Mouse (Mus musculus) cerebellum, adult 11 months (tissue): ENCODE results near the gene Ints4.
"Not testable (repeated sequence)": the region's sequence is repeated elsewhere in the genome, so short reads cannot be mapped to it uniquely, and the experiment has no call there.

Source experiments
- DNase-seq: peaks from one replicate; pipeline ENCODE4 v3.0.0; 2022

Ints4 gene

DNA sequence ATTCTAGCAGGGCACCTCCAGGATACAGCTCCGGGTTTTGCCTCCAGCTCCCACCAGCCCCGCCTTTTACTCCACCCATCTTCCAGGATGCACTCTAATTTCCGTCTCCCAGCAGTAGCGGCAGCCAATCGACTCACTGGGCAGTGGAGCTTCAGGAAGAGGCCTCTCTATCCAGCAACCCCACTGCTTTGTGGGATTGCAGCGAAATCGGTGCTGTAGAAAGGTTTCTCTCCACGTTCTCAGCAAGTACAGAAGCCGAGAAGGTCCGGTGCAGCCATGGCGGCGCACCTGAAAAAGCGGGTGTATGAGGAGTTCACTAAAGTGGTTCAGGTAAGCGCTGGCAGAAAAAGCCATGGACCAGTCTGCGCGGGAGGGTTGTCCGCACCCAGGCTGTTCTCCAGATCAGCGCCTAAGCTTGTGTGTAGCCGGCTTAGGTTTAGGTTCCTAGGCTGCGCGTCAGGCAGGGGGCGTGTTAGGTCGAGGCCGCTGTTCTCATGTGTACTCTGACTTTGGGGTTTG, at the start of gene Ints4:
TSS of gene Ints4 (plus strand) at position 136 of the 519 bp plus-strand sequence.
- peak; percentile 90 for DNase-seq

DNA sequence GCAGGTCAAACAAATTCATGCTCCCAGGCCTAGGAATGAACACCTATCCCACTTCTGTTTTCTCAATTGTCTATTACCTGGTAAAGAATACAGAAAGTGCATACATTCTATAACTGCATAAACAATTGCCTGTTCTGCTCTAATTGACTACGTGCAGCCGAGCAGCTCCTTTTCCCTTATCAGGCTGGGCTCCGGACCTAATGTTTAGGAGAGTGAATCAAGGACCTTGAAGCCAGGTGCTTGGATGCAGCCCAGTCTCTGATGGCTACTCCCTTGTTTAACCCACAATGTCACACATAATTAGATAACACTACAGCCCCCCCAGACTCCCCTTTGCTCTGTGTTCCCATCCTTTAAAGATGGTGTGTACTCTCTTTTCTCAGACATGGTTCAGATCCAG, 47.2 kb upstream of the Ints4 start:
- DNase-seq, result not testable (repeated sequence)

DNA sequence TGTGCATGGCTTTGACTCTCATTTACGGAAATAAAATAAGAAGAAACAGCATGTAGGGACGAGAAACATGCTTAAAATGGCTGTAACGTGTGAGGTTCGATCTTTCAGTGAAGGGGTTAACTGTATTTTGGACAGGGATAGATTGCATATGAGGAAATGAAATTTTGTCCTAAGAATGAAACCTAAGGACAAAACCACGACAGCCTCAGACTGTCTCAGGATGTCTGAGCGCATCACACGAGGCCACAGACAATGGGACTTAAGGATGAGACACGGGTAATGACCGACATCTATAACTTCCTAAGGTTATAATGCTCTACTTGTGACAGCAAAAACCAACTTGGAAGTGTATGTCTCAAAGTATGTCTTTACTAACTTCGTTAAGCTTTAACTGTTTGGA, 46.2 kb upstream of the Ints4 start:
- DNase-seq, result no peak

DNA sequence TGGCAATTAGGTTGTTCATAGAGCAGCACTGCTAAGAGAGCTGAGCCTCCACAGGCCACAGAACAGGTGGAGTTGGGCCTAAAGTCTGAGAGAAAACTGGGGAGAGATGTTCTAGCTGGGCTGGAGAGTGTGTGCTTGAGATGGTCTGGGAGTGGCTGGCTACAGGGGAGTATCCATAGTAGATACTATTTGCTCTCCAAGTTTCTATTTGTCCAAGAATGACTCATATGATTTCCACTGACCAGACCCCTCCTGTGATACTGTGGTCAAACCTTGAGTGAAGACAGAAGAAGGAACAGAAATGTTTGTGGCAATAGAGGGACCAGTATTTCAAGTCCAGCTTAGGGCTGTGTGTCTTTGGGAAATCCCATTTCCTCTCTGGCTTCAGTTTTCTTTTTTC, 41.8 kb upstream of the Ints4 start:
- DNase-seq, result no peak

DNA sequence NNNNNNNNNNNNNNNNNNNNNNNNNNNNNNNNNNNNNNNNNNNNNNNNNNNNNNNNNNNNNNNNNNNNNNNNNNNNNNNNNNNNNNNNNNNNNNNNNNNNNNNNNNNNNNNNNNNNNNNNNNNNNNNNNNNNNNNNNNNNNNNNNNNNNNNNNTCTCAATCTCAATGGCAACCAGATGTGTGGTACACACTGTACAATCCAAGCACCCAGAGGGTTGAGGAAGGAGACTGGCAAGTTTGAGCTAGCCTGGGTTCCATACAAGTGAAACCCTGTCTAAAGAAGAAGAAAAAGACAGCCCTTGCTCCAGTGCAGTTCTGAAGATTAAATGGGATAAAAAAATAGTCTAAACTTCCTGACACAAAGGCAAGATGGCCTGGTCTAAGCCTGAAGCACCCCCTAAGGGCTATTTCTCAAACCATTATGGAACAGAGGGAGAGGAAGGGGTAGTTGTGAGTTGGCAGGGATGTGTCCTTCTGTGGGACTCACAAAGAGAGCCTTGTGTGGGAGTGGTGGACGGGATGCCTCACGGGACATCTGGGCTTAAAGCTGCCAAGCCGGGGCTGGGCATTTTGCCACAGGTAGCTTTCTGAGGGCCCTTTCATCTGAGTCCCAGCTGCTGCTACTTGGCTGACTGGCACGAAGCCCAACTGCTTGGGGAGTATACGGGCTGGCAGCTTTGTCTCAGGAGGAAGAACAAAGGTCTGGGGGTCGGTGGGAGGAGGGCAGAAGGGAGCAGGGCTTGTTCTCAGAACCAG, 34.4 kb upstream of the Ints4 start:
- peak; percentile 75 for DNase-seq

DNA sequence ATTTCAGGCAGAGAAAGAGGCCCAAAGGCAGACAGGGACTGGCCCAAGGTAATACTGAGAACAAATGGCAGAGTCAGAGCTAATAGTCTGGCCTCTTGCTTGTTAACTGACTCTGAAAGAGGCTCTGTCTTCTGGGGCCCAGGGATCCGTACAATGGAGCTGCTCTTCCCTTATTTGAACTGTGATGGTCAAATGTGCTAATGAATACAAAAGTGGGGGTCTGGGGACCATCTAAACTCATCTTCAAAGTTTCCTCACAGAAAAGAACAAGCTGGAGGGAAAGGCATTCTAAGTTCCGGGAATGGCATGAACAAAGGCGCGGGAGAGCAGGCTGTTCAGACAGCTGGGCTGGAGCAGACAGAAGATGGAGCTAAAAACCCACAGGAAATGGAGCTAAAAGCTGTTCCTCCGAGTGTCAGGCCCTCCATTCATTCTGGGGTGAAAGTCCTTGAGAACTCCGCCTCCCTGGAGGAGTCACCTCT, 33.7 kb upstream of the Ints4 start:
- DNase-seq, result no peak

DNA sequence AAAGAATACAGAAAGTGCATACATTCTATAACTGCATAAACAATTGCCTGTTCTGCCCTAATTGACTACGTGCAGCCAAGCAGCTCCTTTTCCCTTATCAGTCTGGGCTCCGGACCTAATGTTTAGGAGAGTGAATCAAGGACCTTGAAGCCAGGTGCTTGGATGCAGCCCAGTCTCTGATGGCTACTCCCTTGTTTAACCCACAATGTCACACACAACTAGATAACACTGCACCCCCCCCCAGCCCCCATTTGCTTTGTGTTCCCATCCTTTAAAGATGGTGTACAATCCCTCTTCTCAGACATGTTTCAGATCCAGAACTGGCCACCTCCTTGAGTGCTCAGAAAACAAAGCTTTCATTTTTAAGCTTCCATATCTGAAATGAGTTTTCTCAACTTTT, 29.7 kb upstream of the Ints4 start, which contains the start of gene Kctd14:
TSS of gene Kctd14 (plus strand) at position 301 of the 400 bp plus-strand sequence.
- DNase-seq, result not testable (repeated sequence)

DNA sequence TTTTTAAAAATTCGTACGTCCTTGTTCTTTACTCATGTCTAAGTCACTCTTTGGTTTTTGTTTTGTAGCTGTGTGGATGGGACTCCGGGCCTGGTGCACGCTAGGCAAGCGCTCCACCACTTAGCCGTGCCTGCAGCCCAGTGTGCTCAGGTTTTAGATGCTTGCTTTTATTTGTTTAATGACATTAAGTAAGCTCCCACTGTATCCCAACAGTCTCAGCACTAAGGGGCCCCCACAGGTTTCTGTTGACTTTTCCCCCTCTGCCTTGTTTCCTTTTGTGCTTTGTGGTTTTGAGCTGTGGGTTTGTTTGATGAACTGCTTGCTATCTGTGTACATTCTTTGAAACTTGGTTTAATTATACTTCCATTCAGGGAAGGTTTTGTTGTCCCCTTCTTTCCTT, 28.6 kb upstream of the Ints4 start:
- no peak for DNase-seq

DNA sequence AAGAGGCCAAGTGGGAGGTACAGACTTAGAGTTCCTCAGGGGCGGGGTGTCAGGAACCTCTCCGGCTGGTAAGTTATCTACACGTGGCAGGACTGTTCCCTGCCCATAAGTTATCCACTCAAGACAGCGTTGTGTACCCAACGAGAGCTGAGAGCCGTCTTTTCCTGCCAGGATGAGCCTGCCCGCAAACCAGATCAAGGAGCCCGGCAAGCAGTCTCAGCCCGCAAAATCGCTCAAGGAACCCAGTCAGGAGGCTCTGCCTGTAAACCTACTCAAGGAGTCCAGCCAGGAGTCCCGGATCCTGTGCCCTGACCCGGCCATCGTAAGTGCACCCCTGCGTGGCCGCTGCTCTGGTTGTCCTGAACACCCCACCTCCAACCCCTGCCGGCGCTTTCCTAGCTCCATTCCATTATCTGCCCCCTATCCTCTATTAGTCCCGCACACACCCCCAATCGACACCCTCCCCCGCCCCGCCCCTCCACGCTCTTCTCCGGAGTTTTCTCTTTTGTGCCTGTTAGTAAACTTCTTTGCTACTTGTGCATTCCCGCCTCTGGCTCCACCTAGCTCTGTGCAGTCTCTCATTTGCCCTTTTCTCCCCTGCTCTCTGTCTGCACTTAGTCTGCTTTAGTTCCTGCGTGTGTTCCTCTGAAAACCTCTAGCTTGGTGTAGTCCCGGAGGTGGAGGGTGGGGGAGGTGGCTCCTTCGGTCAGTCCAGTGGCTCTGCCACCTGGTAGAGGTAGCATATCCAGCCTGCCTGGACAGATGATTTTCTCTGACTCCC, 27.4 kb upstream of the Ints4 start:
- DNase-seq, result no peak

DNA sequence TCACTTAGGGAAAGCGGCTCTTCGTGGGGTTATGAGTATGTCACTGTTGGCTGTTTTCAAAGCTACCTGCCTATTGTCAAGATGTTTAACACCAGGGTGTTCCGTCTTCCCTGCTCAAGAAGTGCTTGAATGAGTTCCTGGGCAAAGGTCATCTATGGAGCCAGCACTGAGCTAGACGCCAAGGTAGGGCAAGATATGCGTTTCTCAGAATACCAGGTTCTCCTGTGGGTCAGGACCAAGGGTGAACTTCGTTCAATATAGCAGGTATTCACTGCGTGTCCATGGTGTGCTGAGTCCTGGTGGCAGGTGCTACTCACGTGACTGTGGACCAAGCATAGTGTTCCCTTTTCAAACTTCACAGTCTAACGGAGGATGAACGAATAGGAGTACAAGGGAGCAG, 26.0 kb upstream of the Ints4 start:
- DNase-seq, result no peak

DNA sequence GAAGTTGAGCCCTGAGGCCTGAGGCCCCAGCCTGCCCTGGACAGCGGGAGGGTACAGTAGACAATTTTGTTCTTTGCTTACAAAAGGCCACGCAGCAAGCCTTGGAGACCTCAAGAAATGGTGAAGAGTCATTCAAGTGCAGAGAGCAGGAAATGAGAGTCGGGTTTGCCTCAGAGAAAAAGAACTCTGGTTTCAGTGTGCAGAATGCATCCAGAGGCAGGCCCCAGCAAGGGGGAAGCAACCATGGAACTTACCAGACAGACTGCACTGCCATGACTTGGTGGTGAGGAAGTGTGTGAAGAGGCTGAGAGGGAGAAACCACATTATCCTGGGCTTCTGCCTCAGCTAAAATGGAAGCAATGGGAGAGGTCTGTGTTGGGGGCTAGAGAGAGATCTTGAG, 25.2 kb upstream of the Ints4 start:
- no peak for DNase-seq

DNA sequence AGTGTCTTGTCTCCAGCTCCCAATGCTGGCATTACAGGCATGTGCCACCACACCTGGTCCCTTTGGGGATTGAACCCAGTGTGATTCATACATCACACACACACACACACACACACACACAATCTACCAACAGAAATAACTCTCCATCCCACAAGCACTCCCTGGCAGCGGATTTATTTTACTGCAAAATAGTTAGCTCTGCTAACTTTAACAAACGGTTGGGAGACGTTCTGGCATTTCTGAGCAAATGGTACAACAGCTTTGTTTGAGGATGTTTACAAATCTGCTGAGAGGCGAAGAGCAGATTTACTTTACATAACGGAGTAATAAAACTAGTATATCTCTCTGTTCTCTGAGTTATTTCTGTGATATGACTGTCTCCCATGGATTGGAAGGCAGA, 7.8 kb upstream of the Ints4 start:
- DNase-seq, result no peak

DNA sequence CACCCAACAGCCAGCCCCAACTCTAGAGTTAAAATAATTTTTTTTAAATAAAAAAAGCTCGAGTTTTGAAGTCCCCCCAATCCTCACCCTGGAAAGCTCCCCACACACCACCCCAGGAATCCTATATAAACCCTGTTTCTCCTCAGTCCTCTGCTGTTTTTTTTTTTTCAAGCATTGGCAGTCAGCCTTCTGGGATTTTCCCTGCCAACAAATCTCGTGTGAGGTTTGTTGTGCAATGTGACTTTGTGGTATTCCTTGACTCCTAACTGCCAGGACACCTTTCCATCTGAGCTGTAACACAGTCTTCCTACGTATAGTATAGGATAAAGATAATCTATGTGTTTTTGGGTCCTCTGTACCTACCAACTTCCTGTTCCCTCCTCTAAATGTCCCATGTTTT, 1.4 kb upstream of the Ints4 start:
- no peak for DNase-seq

DNA sequence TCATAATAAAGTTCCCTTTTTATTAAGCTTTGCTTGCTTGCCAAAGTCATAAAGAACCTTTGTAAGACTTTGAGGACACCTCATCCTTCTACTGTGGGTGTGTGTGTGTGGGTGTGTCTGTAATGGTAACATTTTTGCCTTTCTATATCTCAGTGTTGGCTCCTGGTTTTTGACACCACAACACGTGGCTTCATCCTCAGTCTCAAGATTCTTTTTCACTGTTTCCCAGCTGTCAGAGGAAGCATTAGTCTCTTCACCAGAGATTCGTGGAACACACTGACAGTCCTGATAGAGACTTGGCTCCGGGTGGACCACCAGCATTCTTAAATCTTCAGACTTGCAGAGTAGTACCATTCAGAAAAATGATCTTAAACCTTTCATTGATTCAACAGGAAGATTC, 466 bp upstream of the Ints4 start:
- DNase-seq, result peak; percentile 13

DNA sequence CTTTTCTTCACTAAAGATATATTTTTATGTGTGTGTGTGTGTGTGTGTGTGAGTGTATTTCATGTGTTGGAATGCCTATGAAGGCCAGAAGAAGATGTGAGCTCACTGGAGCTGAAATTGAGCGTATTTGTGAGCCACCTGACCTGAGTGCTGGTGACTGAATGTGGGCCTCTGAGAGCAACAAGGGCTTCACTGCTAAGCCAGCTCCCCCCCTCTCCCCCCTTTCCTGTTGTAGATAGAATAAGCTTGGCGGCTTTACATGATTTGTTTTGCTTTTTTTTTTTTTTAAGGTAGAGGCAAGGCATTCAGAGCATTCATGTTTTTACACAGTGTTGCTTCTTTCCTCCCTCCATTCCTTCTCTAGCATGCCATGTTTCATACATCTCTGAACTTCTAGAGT, 2.6 kb downstream of the Ints4 start:
- DNase-seq, result no peak

DNA sequence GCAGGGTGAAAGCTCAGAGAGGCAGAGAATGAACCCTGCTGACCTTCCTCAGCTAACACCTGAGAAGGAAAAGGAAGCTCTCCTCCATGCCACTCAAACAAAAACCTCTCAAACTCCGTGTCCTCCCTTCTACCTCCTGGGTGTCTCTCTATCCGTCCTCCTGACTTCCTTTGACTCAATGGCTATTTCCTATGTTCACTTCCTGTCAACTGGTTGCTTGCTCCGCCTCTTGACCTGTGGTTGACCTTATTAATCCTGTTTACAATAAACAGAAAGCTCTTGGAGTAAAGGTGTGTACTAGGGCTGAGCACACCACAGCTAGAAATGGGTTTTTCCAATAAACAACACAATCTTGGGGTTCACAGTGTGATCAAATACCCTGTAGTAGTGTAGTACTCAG, 10.4 kb downstream of the Ints4 start:
- no peak for DNase-seq

DNA sequence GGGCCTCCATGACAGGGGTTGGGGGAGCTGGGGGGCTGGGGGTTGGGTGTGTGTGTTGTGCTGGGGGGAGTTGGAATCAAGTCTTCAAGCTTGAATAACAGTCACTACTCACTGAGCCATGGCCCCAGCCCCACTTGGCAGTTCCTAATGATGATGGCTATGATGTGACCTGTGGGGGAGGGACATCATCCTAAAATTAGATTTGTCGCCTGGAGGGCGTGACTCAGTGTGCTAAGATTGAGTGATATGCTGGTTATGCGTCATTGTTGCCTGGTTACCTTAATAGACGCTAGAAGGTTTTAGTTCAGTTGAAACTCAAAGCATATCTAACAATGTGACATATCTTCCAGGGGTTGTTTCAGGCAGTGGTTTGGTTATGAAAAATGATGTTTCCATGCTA, 11.7 kb downstream of the Ints4 start:
- no peak for DNase-seq

DNA sequence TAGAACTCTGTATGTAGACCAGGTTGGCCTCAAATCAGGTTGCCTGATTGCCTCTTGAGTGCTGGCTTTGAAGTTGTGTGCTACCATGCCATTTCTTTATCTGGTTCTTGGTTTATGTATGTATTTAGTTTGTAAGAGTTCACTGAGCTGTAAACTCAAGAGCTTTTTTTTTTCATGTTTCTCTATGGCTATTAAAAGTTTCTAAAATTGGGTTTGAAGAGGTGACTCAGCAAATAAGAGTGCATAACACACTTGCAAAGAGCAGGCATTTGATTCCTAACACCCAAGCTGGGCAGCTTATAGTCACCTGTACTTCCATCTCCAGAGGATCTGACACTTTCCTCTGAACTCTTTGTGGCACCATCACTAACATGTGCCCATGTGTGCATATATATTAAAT, 14.3 kb downstream of the Ints4 start:
- no peak for DNase-seq

DNA sequence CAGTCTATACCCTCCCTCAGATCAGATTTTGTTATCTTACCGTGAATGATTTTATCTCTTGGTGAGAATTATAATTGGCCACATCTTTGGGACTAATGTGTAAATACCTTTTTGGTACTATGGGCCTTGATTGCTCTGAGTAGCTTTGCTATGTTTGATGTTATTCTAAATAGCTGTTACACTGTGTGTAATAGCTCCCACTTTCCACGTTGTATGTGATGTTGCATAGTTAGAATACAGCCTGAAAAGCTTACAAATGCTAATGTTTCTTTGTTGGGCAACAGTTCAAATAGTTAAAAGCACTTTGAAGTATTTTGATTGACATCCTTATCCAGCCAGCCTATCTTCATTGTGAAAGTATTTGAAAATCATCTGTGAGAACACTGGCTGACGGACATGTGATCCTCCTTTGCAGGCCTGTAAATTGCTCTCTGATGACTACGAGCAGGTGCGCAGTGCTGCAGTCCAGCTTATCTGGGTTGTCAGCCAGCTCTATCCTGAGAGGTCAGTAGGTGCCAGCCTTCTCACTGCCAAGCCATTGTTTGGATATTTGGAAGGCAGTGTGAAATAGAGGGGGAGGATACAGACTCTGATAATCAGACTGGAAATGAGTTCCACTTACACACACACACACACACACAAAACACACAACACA, 19.9 kb downstream of the Ints4 start:
- DNase-seq, result peak; percentile 65

DNA sequence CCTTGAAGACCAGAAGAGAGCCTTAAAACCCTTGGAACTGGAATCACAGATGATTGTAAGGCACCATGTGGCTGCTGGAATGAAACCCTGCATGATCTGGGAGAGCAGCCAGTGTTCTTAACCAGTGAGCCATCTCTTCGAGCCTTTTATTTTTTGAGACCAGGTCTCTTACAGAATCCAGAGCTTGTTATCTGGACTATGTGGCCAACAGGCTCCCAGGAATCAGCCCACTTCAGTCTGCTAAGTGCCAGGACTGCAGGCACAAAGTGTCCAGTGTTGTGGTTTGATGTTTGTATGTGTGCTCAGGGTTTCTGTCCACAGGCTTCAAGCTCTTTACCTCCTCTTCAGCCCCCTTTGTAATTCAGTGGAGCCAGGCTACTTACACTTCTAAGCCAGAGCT, 34.0 kb downstream of the Ints4 start:
- DNase-seq, result peak; percentile 28

DNA sequence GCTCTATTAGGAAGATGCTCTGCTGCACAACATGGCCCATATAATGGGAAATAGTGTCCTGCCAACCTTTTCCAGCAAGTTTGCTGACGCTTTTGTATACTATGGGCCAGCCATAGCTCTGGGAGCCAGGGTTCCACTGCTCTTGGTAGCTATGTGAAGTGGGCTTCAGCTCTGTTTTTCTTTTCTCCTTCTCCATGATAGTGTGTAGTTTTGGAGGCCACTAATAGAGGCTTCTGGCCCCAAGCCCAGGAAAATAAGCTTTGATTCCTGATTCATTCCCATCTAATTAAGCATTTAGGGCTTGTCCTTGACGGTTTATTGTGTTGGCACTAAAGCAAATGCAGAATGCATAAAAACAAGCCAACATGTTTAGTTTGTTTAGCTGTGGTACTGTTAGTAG, 39.2 kb downstream of the Ints4 start:
- DNase-seq, result no peak

DNA sequence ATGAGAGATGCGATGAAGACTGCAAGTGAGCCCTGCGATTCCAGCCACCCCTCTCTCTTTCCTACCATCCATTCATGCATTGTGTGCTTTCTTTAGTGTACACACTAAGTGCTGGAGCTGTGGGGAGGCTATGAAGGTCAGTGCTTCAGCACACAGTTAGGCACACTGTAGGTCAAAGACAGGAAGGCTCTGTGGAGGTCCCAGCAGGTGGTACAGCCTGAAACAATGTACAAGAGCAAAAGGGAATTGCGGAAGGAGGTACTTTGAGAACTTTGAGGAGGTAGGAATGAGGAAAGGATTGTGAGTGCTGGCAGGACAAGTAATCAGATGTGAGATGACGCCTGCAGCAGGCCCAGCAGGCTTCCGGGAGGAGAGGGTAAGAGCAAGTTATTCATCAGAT, 54.8 kb downstream of the Ints4 start:
- DNase-seq, result no peak

DNA sequence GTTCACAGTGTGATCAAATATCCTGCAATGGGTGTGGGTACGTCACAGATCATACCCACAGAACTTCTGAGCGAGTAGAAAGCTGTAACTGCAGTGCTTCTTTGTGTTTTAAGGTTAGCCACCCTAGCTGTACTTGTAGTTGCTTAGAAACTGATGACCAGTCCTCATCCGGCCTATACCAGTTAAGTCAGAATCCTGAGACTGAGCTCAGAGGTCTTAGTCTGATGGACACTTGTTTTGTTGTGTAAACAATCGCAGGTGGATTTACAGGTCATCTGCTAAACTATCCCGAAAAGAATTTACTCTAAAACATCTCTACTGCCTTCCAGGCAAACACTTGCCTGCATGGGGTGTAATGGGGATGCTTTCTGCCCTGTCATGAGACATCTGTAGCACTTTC, 55.8 kb downstream of the Ints4 start:
- no peak for DNase-seq

DNA sequence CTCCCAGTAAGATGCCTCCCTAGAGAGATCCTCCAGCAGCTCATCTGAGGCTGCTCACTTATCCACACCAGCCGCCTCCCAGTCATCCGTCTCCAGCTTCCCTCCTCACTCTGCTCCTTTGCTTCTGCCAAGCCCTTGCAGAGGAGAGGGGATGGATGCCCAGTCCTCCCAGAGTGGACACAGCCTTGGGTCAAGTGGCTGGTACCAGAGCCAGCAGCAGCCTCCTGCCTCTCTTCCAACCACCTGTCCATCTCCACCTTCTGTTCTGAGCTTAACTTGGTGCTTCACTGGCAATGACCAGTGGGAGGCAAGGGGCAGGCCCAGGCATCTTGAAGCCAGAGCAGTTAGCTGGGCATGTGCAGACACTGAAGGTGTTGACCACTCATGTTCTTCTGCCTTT, 65.7 kb downstream of the Ints4 start:
- peak; percentile 35 for DNase-seq
